9 mouse cellular contexts compared by ENCODE assay signal in genomic region chr9:25104638-25105037, GRCm38 (mm10). TPM values are rescaled to one million over a fixed set of nuclear protein-coding genes. Genes with fewer than 3 reads are reported as not detected.
DNase-seq lines count a peak whose midpoint lies in the region; ATAC-seq and TF ChIP-seq lines count a peak whose summit lies in the region.
"Had no signal": no experiment of that assay in that cellular context is flagged by ENCODE, and none has a peak within 500 bp of the region (broad histone marks: within the 10 kb centered on the region; RNA-seq: fewer than 3 reads in every experiment).

No protein-coding gene starts in this region.

- no peak overlapping the region for H3K9ac ChIP-seq in kidney, postnatal 0 days (ENCODE audit: low read depth, low read length)
- H3K9ac ChIP-seq in liver, postnatal 0 days (replicated peaks): no peak overlapping the region
- H3K9ac ChIP-seq: limb, embryonic 12.5 days had no signal

- peak; percentile 90 for TF ChIP-seq CTCF in G1E (IDR thresholded peaks at IDR 0.05; ENCODE audit: low read depth, low read length)
- TF ChIP-seq CTCF in kidney, postnatal 0 days (IDR thresholded peaks at IDR 0.05; ENCODE audit: low read depth): peak; percentile 82
- peak; percentile 92 for TF ChIP-seq CTCF in liver, postnatal 0 days (IDR thresholded peaks at IDR 0.05; ENCODE audit: low read depth)

- peak; percentile 7 for DNase-seq in gastrocnemius, postnatal 10 days
- DNase-seq in gastrocnemius, adult 8-10 months (ENCODE audit: low spot score in 2 of 2): no peak
- peak; percentile 16 for DNase-seq in G1E (ENCODE audit: low spot score)
- peak; percentile 23 for DNase-seq in cerebellum, adult 8-10 months
- peak; percentile 29 to 85 for DNase-seq in frontal cortex, adult 2 months (ENCODE audit: extremely low spot score in 1 of 2, low spot score in 1 of 2)
- peak; percentile 64 for DNase-seq in kidney, postnatal 0 days (ENCODE audit: low spot score)
- DNase-seq in liver, postnatal 0 days: peak; percentile 27
- peak; percentile 80 for DNase-seq in retina, embryonic 14.5 days (ENCODE audit: low spot score)

- TF ChIP-seq EP300 in liver, postnatal 0 days (IDR thresholded peaks at IDR 0.05; ENCODE audit: low read depth): no peak

- H3K27ac ChIP-seq in kidney, postnatal 0 days: no peak overlapping the region
- no peak overlapping the region for H3K27ac ChIP-seq in liver, postnatal 0 days (ENCODE audit: low read depth)
- H3K27ac ChIP-seq: limb, embryonic 12.5 days had no signal

- H3K4me2 ChIP-seq in kidney, postnatal 0 days (ENCODE audit: low read length): no peak overlapping the region
- no peak overlapping the region for H3K4me2 ChIP-seq in liver, postnatal 0 days (ENCODE audit: low read depth, low read length)
- H3K4me2 ChIP-seq: limb, embryonic 12.5 days had no signal

- H3K4me1 ChIP-seq in G1E (ENCODE audit: insufficient read depth, low read depth, low read length): no peaks in the 10 kb centered on the region
- H3K4me1 ChIP-seq in kidney, postnatal 0 days (replicated peaks; ENCODE audit: insufficient read depth, low read length): no peaks in the 10 kb centered on the region
- no peaks in the 10 kb centered on the region for H3K4me1 ChIP-seq in liver, postnatal 0 days (ENCODE audit: insufficient read depth)
- H3K4me1 ChIP-seq: limb, embryonic 12.5 days had no signal

- no peak overlapping the region for H3K4me3 ChIP-seq in G1E (ENCODE audit: low read depth, low read length)
- no peak overlapping the region for H3K4me3 ChIP-seq in kidney, postnatal 0 days (replicated peaks; ENCODE audit: low read depth, low read length)
- H3K4me3 ChIP-seq in liver, postnatal 0 days (ENCODE audit: low read depth, low read length): no peak overlapping the region
- H3K4me3 ChIP-seq: limb, embryonic 12.5 days had no signal

- H3K27me3 ChIP-seq in G1E (ENCODE audit: insufficient read depth, low read length): no peaks in the 10 kb centered on the region
- no peaks in the 10 kb centered on the region for H3K27me3 ChIP-seq in kidney, postnatal 0 days (ENCODE audit: insufficient read depth, low read length)
- no peaks in the 10 kb centered on the region for H3K27me3 ChIP-seq in liver, postnatal 0 days (ENCODE audit: insufficient read depth, low read length)
- H3K27me3 ChIP-seq: limb, embryonic 12.5 days had no signal

- peak; percentile 45; the same call in 1 of the 2 replicates for ATAC-seq in G1E (ENCODE audit: extremely low read depth, insufficient number of reproducible peaks, low FRiP score, poor library complexity, severe bottlenecking)
- ATAC-seq in kidney, postnatal 0 days (replicated peaks; ENCODE audit: low FRiP score, low read depth): 0 out of 2 replicates have a peak, but pooled peaks have one; percentile 54
- ATAC-seq in liver, postnatal 0 days: no peak

- H3K9me3 ChIP-seq in G1E (replicated peaks): no peaks in the 10 kb centered on the region
- no peaks in the 10 kb centered on the region for H3K9me3 ChIP-seq in kidney, postnatal 0 days (replicated peaks; ENCODE audit: low read length)
- no peaks in the 10 kb centered on the region; the same call in 1 of the 2 replicates for H3K9me3 ChIP-seq in liver, postnatal 0 days (ENCODE audit: low read length)

- H3K36me3 ChIP-seq in G1E (replicated peaks): peaks cover 41% of the 10 kb centered on the region
- H3K36me3 ChIP-seq in kidney, postnatal 0 days (ENCODE audit: insufficient read depth, low read length): peaks cover 20% of the 10 kb centered on the region
- peaks cover 32% of the 10 kb centered on the region for H3K36me3 ChIP-seq in liver, postnatal 0 days (replicated peaks; ENCODE audit: insufficient read depth, low read length)

RNA-seq across cellular contexts. Expression of gene Gm10181, which starts 15.4 kb away (rescaled TPM):
- not detected for total RNA-seq in gastrocnemius, postnatal 10 days (2021)
- total RNA-seq in gastrocnemius, adult 8-10 months (2022): not detected
- not detected in 2 replicates for total RNA-seq in G1E (2014; fragmentation: Nextera tagmentation)
- not detected in 2 replicates for total RNA-seq in G1E (2017)
- not detected in 2 replicates for polyA plus RNA-seq in G1E (2012)
- polyA plus RNA-seq in frontal cortex, adult 2 months (2012; rRNA removed): not detected in 2 replicates
- polyA plus RNA-seq in kidney, postnatal 0 days (2015; fragmentation: Nextera tagmentation; extraction: Ambion mirVana): not detected in 2 replicates
- polyA plus RNA-seq in liver, postnatal 0 days (2015; fragmentation: Nextera tagmentation; extraction: Ambion mirVana): not detected in 2 replicates
- polyA plus RNA-seq: limb, embryonic 12.5 days had no signal

RNA-seq across cellular contexts. Expression of gene Herpud2, which starts 47.0 kb away (rescaled TPM):
- 10 to 100 TPM; 41.8 to 45.3 TPM for total RNA-seq in gastrocnemius, postnatal 10 days (2021)
- total RNA-seq in gastrocnemius, adult 8-10 months (2022): 10 to 100 TPM; 47.3 to 56.0 (median 51.9) TPM
- total RNA-seq in G1E (2014; fragmentation: Nextera tagmentation) (35.3 and 46.9 TPM in 2 replicates), G1E (2017) (13.7 and 14.0 TPM in 2 replicates)
- 15.6 and 19.2 TPM in 2 replicates for polyA plus RNA-seq in G1E (2012)
- polyA plus RNA-seq in frontal cortex, adult 2 months (2012; rRNA removed): 40.5 and 41.4 TPM in 2 replicates
- polyA plus RNA-seq in kidney, postnatal 0 days (2015; fragmentation: Nextera tagmentation; extraction: Ambion mirVana): 33.5 and 36.7 TPM in 2 replicates
- polyA plus RNA-seq in liver, postnatal 0 days (2015; fragmentation: Nextera tagmentation; extraction: Ambion mirVana): 12.7 and 13.7 TPM in 2 replicates

Comparison
In these comparisons a context has a peak if more than half of its experiments do, and no peak if none do; other contexts are left out.
1. DNase-seq: peak in gastrocnemius, postnatal 10 days (single experiment), G1E (single experiment), cerebellum, adult 8-10 months (single experiment), frontal cortex, adult 2 months (2 of 2), kidney, postnatal 0 days (single experiment), liver, postnatal 0 days (single experiment) and retina, embryonic 14.5 days (single experiment); none in gastrocnemius, adult 8-10 months (0 of 2).
2. Peak in every context shown above with its lines, with median percentiles within 50 percentile points of each other: CTCF ChIP-seq.